Mouse (Mus musculus) erythroblast, embryonic 14.5 days (primary cell): ENCODE measurements around the gene Ror1.

Experiments
- GATA1 ChIP-seq: IDR thresholded peaks from 2 replicates; pipeline ENCODE4 v1.6.1; 2012; ENCODE audit warnings: low read length, inconsistent platforms, mixed read lengths
- TAL1 ChIP-seq: IDR thresholded peaks from 3 replicates; pipeline ENCODE4 v1.6.1; 2012; ENCODE audit warnings: low read length, inconsistent platforms, mixed read lengths

- TF ChIP-seq TAL1 (no peak), GATA1 (no peak)
Observed at GRCm38 (mm10) chr4:100298566-100298965, 203.0 kb downstream of the Ror1 start.
